Mouse (Mus musculus) heart, postnatal 0 days (tissue): ENCODE measurements around the gene Fgfr2.

Experiments used
- CTCF ChIP-seq: IDR thresholded peaks from 2 replicates; pipeline ENCODE4 v1.5.1; 2016; ENCODE audit warnings: antibody characterized with exemption, control low read depth, low read depth
- EP300 ChIP-seq: IDR thresholded peaks from 2 replicates; pipeline ENCODE4 v1.6.1; 2016; ENCODE audit warnings: antibody characterized with exemption, low read depth

GRCm38 (mm10) chr7:132811716-132812618 lies 311.2 kb downstream of the Fgfr2 start:
- no peak for TF ChIP-seq EP300
- peak; percentile 21; the same call in 1 of the 2 replicates for TF ChIP-seq CTCF
